Mouse (Mus musculus) adrenal gland, adult 2 months (tissue): ENCODE data around the gene Efl1. TPM values are rescaled to one million over a fixed set of nuclear protein-coding genes. Genes with fewer than 3 reads are reported as not detected.

ENCODE experiments used
- DNase-seq: peaks from one replicate; pipeline ENCODE4 v3.0.0; 2021
- long read RNA-seq: library from polyadenylated mRNA; stranded (forward); transcript quantifications from one replicate; pipeline ENCODE4 v2.0.0, GENCODE M21; 2021
- polyA plus RNA-seq: library from polyadenylated mRNA; depleted of rRNA; stranded (reverse); fragments of >200 nt; gene quantifications from 2 replicates; pipeline ENCODE4 v1.2.3, GENCODE M21; 2012; rRNA removed
- total RNA-seq, 2 experiments: library from RNA; stranded (reverse); gene quantifications; 2 replicates each; pipeline ENCODE4 v1.2.3; 2021

Efl1 gene
- total RNA-seq (10 to 100 TPM; 16.4 to 19.9 TPM), polyA plus RNA-seq (0.79 and 1.2 TPM in 2 replicates)
- long read RNA-seq, partial matches to known transcripts = 1 of 8 reads
- long read RNA-seq, other reads (novel, unspliced or antisense) = 3 of 8 reads

- peak; percentile 96 for DNase-seq
Observed at GRCm38 (mm10) chr7:82648353-82649080, at the start of gene Efl1, which contains the start of gene Saxo2. TSS of gene Efl1 (plus strand) at chr7:82648614. TSS of gene Saxo2 (minus strand) at chr7:82648528.

- no peak for DNase-seq
Observed at GRCm38 (mm10) chr7:82602008-82602407, 46.4 kb upstream of the Efl1 start.

DNA sequence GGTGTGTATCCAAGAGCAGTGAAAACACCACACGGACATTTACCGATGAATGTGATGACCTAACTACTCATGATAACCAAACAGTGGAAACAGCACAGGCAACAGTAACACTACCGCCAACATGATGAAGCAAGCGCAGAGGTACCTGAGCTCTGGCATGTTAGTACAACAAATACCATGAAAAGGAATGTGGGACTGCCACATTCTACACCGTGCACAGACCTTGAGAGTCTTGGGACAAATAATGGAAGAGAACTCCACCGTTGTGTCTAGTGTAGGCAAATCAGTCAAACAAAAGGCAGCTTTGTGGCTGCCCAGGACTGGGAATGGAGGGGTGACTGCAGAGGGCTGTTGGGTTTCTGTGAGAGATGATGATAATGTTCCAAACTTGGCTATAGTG lies 43.0 kb upstream of the Efl1 start:
- DNase-seq = no peak

- no peak for DNase-seq
Observed at GRCm38 (mm10) chr7:82609629-82610028, 38.8 kb upstream of the Efl1 start.

GRCm38 (mm10) chr7:82625342-82625741 lies 23.1 kb upstream of the Efl1 start:
- peak; percentile 13 for DNase-seq

GRCm38 (mm10) chr7:82647183-82647582 lies 1.2 kb upstream of the Efl1 start:
- DNase-seq = no peak

GRCm38 (mm10) chr7:82647909-82648308 lies 505 bp upstream of the Efl1 start:
- DNase-seq = no peak

- no peak for DNase-seq
Observed at GRCm38 (mm10) chr7:82649081-82649445, 649 bp downstream of the Efl1 start.

GRCm38 (mm10) chr7:82664604-82665003 lies 16.2 kb downstream of the Efl1 start:
- peak; percentile 20 for DNase-seq

- DNase-seq = no peak
Observed at GRCm38 (mm10) chr7:82676001-82676400, 27.6 kb downstream of the Efl1 start.

- DNase-seq = no peak
Observed at GRCm38 (mm10) chr7:82676834-82677233, 28.4 kb downstream of the Efl1 start.

GRCm38 (mm10) chr7:82679901-82680300 lies 31.5 kb downstream of the Efl1 start:
- no peak for DNase-seq

DNA sequence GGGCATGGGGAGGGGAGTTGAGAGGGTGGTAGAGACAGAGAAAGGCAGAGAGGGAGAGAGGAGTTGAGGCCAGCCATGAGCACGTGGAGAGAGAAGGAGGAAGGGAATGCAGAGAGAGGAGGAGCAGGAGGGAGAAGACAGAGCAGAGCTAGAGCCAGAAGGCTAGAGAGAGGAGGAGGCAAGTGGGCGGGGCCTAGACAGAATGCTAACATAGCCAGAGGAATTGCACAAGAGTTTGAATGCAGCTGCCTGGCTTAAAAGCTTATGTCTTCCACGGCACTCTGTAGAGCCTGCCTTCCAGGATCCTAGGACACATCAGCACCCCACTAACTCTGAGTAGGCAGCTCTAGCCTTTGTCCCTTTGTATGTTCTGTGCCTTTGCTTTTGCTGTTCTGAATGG lies 40.3 kb downstream of the Efl1 start:
- DNase-seq = peak; percentile 59

GRCm38 (mm10) chr7:82691021-82691738 lies 42.8 kb downstream of the Efl1 start:
- DNase-seq = no peak

- no peak for DNase-seq
Observed at GRCm38 (mm10) chr7:82697668-82698067, 49.3 kb downstream of the Efl1 start.

DNA sequence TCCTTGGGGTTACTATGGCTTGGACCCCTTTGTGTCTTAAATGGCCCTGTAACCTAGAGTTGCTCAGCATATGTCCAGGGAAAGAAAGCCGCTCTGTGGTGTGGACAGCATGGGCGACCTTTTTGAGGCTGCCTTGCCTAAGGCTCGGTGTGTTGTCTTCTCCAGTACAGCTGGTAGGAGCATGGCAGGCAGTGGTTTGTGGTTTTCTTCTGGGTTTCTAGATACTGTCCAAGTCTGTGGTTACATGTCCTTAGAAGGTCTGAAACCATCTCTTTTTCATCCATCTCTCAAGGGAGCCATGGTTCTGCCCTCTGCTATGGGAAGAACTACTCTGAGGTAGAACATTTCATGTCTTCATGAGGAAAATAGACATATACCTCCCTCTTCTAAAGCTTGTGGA lies 50.6 kb downstream of the Efl1 start:
- DNase-seq = no peak

GRCm38 (mm10) chr7:82702384-82703343 lies 54.2 kb downstream of the Efl1 start:
- no peak for DNase-seq

GRCm38 (mm10) chr7:82709172-82709571 lies 60.8 kb downstream of the Efl1 start:
- no peak for DNase-seq

- DNase-seq = peak; percentile 18
Observed at GRCm38 (mm10) chr7:82715210-82715911, 66.9 kb downstream of the Efl1 start.

DNA sequence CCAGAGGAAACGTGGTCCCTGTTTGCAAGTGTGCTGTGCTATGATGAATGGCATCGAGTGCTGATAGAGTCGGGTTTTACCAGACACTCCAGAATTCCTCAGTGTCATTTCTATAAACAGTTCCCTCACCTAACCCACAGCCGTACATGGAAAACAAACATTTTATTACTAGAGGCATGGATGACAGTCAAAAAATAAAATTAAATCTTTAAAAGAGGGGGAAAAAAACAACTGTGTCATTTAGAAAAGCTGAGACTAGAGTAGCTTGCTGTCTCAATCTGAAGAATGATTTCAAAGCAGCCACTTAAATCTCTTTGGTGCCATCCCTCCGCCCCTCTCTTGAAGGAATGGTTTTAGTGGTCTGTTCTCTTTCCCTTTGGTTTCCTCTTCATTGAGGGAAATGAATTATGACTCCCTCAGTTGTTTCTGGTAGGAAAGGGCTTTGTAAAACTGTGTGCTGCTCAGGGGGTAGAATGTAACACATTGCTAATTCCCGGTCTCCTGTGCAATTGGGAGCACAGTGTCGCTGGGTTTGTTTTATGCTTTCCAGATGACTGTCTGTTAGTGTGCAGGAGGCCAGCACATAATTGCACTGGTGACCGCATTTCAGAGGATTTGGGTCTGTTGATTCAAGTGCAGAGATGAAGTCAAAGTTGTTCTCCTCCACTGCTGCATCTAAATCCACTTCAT lies 67.6 kb downstream of the Efl1 start:
- no peak for DNase-seq

GRCm38 (mm10) chr7:82719285-82719684 lies 70.9 kb downstream of the Efl1 start:
- no peak for DNase-seq
